Mouse (Mus musculus) gastrocnemius, adult 8-10 months (tissue): ENCODE measurements at regions not wholly inside any gene's neighbourhood (a gene's known extent, or its start where the extent isn't known, plus 50 kb on each side); places are given as distances from the start of the nearest gene placed in this dataset.

Experiments
- DNase-seq, 2 experiments: peaks; one replicate each; pipeline ENCODE4 v3.0.0; 2022; ENCODE audit warnings: low spot score in 2 of 2

DNA sequence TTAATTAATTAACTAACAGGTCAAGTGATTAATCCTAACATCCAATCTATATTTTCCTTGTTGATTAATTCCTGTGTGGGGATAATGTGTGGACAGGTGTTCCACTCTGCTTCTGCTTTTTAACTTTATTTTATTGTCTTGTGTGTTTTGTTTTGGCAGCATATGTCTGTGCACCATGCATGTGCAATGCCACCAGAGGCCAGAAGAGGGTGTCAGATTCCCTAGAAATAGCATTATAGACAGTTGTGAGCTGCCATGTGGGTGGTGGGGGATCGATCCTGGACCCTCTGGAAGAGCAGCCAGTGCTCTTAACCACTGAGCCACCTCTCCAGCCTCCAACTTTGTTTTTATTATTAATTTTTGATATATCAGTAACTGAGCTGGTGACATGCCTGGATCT is 65.6 kb downstream of the En1 start:
- no peak for DNase-seq

DNA sequence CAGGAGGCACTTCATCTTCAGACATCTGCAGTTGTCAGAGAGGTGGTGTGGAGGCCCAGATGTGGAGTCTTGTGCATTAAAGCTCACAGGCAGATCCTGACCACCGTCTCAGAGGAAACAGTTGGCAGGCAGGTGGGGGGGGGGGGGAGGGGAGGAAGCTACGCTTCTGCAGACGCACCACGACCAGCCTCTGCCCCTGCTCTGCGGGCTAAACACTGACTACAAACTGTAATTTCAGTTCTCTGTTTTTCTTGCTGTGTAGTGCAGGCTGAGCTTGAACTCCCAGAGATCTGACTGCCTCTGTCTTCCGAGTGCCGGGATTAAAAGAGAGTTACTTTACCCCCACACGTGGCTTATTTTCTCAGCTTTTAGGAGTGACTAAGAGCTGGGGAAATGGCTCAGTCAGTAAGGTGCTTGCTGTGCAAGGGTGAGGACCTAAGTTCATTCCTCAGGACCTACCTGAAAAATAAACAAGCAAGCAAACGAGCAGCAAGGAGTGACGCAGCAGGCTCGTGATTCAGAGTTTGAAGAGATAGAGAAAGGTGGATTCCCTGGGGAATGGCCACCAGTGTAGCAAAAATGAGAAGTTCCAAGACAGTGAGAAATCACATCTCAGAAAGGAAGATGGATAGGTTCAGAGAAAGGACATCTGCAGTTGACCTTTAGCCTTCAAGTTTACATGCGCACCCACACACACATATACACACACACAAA is 81.5 kb downstream of the En1 start:
- no peak for DNase-seq

DNA sequence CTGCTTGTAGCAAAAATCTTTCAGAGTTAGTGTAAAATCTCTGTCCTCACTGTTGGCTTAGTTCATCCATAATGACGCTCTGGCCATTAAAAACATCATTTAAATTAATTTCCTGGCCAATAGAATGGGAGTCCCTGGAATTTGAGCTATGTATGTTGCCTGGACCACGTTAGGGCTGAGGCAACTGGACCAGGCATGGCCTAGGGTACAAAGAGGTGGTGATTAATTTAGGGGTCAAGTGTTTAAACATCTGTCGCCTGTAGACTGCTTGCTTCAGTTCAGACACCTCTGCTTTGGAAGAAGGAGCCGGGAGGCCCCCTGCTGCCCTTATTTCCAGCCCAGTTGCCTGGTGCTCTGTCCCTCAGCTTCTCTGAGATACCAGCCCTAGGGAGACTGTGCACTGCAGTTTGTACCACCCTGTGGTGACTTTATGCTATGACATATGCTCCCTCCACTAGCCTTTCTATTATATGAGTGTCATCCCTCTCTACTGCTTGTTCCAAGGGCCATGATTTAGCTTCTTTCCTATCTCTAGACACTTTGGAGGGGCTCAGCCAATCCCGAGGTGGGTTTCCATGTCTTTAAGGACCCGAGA is 83.5 kb downstream of the En1 start:
- no peak for DNase-seq

DNA sequence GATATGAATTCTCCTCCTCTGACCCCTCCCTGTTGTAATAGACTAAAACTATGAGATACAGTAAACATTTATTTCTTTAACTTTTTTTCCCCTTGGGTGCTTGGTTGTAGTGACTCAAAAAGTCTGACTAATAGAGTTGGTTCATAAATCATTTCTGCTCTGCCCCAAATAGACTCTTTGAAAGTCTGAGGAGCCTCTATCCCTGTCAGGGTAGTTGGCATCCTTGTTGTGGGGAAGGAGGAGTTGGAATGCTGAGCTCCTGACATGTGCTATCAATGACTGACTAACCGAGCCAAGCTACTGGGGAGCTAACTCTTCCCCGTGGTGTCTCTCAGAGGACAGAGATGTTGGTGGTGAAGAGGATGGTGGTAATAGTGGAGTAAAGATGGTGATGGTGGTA is 89.4 kb downstream of the En1 start:
- no peak for DNase-seq

DNA sequence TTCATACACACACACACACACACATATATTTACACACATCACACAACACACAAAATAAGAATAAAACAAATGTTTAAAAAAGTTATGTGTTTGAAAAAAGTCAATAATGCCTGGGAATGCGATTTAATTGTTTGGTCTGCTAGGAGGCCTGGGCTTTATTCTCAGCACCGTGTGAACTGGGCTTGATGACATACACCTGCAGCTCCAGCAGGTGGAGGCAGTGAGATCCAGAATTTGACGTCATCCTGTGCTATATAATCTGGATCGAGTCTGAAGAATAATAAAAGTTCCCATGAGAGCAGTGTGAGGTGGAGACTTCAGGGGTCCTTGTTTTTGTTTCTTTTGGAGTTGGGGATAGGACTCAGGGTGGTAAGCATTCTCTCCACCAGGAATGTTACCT is 96.0 kb downstream of the En1 start:
- DNase-seq, result no peak

DNA sequence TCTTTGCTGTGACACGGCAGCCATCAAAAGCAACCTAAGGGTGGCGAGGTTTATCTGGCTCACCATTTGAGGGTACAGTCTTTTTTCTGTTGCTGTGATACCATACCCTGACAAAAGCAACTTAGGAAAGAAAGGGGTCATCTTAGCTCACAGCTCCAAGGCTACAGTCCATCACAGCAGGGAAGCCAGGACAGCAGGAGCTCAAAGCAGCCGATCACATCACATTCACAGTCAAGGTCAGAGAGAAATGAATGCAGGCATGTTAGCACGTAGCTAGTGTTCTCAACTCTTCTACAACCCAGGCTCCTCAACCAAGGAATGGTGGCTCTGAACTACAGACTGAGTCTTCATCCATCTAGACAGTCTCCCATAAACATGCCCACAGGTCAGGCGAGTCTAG is 102.0 kb downstream of the En1 start:
- no peak for DNase-seq

DNA sequence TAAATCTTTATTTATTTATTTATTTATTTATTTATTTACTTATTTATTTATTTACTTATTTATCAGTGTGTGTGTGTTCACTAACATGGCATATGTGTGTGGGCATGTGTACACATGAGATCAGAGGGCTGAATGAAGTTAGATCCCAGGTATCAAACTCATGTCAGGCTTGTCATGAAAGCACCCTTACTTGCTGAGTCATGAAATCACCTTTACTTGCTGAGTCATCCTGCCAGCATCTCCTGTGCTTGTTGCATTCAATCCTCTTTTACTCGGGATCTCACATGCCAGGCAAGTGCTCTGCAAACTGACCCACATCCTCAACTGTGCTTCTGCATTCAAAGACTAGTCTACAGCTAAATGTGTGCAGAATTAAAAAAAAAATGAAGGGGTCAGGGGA is 103.8 kb downstream of the En1 start:
- no peak for DNase-seq

DNA sequence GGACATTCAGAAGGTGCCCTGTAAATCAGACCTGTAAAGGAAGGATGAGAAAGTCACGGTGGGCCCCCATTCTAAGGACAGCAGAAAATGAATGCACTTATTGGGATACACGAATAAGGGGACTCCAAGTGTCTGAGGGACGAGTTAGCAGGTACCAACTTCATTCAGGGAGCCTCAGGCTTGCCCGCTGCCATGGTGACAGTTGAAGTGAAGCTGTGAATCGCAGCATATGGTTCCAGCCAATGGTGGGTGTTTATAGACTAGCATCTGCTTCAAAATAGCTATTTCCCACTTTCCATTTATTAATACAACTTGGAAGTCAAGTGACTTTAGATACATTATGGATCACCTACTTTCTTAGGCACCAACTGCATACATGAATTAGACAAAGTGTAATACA is 106.3 kb downstream of the En1 start:
- DNase-seq, result no peak

DNA sequence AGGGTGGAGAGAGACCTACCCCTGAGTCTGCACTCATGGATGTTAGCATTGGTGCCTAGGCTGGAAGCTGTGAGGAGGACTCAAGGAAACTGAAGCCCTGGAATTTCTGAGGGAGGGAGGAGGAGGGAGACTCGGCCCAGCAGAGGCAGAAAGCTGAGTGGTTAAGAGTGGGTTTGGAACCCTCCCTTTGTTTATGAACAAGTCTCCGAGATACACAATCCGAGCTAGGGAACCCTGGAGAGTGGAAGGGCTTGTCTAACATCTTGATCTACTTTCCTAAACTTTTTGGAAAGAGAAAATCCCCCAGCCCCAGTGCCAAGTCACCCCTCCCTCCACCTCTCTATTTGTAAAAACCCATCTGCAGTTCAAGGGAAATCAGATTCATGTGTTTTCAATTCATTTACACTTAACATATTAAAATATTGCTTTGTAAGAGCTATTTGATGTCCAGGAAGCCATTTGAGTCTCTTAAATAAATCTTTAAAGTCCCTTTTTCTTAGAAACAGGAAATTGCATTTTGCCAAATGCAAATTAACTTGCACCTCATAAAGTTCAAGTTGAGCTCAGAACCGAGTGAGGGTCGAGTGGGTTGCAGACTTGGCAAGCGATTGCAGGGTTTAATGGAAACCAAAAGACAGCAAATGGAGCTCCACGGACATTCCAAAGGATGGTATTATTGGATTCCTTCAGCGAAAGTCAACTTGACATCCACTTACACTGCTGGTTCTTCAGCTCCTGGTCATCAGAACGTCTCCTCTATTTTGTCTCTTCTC is 113.1 kb downstream of the En1 start:
- DNase-seq, result no peak

DNA sequence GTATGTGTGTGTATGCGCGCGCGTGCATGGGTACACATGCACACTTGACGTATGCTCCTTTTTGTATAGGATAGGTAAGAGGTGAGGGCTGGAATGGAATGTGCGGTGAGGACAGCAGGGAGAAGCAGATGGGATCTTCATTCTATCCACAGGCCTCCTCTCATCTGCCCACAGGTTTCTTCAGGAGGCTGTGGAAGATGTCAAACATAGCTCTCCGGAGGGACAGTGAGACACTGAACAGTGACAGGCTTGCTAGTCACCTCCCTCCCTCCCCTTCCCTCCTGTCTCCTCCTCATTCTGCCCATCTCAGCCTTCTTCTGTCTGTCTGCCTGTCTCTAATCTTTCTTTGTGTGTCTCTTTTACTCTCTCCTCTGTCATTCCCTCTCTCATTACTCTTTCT is 124.6 kb downstream of the En1 start:
- DNase-seq, result no peak

DNA sequence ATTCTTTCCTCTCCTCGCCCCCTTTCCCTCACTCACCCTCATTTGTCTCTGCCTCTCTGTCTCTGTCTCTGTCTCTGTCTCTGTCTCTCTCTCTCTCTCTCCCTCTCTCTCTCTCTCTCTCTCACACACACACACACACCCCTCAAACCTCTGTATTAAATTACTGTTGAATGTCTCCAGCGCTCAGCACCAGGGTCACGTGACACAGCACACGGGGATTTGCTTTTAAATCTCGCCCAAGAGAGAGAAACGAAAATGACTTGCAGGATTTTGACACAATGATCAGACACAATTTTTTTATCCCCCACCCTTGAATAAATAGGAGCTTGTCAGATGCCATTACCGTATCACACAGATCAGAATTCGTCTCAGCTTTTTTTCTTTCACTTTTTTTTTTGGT is 125.2 kb downstream of the En1 start:
- DNase-seq, result no peak

DNA sequence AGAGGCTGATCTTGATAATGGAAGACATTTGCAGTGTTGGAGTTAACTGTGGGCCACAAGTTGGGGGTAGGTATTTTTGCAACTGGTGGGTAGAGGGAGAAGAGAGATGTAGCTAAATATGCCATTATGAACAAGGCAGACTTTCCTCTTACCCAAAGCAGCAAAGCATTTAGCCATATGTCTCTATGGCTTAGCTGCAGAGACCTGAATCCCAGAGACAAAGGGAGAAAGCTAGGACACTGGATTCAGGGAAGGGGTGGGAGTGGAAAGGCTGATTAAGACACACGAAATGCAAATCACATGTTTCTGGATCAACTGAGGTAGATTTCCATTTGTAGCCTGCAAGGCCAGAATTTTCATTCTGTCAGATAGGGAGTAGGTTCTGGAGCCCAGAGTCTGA is 129.8 kb downstream of the En1 start:
- no peak for DNase-seq

DNA sequence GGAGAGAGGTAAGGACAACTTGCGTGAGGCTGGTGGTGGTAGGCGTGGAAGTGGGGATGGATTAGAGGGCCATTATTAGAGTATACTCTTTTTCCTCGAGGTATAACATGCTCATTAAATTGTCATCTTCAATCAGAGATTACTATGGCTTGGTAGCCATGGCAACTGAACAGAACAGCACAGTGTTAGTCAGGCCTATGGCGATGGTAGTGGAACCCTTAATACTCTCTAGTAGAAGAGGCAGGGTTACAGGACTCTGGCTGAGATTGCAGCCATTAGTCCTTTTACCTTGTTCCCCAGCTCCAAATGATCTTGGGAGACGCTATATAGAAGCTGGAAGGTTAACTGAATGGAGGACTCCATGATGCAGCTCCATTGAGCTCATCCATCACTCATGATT is 131.5 kb downstream of the En1 start:
- DNase-seq, result no peak

DNA sequence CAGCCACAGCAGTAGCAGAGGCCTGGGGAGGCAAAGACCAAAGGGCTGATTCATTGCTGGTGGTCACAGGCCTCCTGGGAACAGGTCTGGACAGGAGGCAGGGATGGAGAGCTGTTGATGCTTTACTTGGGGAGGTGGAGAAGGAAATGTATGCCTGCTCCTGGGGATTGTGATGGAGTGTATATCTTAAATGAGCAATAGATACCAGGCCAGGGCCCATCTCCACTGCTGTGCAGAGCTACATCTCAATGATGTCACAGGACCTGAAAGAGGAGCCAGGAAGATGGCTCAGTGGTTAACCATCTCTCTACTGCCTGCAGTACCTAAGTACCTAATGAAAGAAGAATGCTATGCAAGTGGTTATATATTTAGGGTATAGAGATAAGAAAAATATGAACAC is 132.6 kb downstream of the En1 start:
- DNase-seq, result no peak

DNA sequence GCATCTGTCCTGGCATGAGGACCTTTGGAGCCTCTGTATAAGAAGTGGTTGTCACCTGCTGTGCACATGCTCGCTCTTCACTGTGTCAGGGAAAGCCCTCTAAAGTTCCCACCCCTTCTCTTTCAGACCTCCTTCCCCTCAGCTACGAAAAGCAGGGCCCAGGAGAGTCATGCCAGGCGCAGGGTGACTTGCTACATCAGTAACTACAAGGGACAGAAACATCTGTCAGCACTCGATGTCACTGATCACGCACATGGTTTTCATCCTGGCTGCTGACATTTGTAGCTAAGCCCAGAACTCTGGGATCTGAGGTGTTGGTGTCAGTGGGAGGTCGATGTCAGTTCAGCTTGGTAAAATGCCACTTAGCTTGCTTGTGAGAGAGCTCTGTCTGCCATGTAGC is 137.3 kb downstream of the En1 start:
- DNase-seq, result no peak

DNA sequence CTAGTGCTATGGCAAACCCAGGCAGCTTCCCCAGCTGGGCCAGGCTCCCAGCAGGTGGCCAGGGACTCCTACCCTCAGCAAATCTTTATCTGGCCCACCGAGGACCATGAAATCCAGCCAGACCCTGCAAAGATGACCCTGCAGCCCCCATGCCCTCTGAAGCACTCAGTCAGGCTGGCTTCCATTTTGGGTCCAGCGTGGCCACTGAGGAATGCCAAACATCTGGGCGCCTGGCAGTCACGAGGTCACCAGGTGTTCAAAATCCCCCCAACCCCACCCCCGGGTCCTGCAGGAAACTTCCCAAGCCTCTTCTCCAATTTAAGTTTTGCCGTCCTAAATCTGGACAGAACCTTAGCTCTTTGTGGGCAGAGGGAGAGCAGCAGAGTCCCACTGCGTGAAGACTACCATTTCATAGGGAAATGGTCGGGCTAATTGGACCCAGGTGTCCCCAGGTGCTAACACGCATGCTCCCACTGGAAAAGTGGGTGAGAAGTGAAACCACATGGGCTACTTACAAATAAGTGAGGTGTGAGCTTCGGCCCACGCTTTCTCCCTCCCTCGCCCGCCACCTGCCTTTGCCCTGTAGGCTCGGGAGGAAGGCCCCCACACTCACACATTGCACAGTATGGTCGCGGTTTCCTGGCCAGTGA is 139.0 kb downstream of the En1 start:
- DNase-seq, result no peak

DNA sequence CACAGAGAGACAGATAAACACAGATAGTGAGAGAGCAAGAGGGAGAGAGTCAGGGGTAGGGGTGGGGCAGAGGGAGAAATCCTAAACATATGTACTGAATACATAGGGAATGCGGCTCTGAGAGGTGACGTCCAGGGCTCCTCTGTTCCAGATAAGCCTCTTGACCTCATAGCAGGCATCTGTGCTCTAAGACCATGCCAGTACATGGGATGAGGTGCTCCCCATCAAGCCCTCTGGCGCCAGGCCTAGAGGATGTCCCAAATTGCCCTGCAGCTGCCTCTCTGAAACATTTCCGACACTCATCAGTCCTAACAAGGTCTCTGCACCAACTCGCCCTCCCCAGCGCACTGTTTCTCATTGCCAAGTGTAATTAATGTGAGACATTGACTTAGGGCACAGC is 146.7 kb downstream of the En1 start:
- no peak for DNase-seq

DNA sequence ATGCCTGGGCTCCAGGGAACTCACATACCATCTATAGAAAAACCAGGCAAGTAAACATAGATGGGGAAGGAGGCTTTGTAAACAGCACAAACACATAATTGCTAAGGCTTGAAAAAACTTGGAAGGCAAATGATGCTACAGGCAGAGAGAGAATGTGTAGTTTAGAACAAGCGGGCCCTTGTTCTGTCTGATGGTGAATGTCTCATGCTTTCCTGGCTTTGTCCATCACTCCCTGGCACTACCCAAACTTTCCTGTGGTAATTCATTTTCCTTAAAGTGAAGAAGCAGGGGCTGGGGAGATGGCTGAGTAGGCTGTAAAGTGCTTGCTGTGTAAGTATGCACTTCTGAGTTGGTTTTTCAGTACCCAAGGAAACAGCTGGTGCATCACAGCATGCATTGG is 151.2 kb downstream of the En1 start:
- no peak for DNase-seq

DNA sequence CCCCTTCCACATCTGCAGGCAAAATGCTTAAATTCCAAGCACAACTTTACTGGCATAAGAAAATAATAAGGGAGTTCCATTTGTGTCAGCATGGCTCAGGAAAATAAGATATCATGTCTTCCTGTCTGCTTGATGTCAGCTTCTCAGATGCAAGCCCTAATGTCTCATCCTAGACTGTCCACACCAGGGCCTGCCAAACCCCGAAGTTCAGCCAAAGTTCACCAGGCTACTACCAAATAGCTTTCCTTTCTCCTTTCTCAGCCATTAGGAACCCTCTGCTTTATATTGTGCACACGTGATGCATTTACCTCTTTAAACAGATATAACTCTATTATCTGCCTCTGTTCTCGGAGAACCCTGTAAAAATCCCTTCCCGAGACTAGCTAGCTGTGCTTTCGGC is 152.1 kb downstream of the En1 start:
- DNase-seq, result peak; percentile 23 to 24

DNA sequence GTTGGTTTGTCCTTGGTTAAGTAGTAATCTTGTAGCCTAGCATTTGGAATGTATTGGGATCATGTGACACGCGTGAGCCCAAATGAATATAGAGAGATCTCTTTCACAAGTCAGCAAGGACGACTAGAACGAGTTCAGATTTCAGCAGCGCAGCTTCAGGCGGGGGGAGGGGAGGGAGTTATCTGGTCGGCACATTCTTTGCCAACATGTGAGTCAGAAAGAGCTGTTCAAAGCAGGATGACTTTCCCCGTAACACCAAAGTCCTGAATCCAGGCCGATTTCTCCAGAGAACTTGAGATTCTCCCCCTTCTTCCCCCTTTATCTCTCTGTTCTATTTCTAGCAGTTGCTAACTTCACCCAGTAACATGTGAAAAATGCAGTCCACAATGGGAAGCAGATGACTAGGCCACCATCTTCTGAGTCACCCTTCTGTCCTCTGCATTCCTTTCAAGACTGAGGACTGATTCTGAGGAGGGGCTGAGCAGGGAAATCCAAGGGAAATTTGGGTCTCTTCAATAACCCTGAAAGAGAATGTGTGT is 155.1 kb downstream of the En1 start:
- DNase-seq, result peak; percentile 48 to 50

DNA sequence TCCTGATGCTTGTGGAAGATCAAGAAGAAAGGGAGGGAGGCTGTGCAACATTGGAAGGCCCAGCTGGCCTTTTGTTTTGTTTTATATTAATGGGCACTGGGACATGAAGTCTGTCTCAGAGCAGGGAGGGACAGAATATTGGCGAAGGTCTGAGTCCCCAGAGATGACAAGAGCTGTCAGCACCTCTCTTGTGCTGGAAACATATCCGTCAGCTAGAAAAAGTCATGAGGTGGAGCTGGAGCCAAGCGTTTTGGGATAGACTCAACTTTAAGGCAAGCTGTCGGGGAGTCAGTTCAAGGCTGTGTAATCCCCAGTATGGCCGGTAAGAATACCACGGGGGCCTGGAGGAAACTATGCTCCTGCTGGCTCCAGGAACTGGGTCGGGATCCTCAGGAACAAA is 156.0 kb downstream of the En1 start:
- DNase-seq, result peak; percentile 62 to 63

DNA sequence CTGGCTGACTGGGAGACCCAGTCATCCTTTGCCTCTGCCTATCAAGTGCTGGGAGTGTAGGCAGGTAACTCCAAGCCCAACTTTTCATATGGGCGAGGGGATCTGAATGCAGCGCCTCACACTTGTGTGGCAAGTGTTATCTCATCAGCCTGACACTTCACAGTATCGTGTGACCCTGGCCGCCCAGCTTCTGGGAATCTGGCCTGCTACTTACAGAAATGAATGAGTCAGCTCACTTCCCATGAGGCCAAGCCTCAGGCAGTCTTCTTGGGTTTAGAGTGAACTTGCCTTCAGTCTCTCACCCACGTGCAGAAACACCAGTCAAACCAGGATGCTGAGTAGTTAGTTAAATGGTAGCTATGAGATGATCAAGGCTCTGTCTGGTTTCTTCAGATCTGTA is 156.5 kb downstream of the En1 start:
- DNase-seq, result peak; percentile 27 to 53
